Mouse (Mus musculus): ENCODE data around the gene Ccl25. TPM values are rescaled to one million over a fixed set of nuclear protein-coding genes. Genes with fewer than 3 reads are reported as not detected.

Ccl25 gene
- polyA plus RNA-seq, 1 experiment from 2014 or later: 27.9 TPM

- Histone ChIP-seq H3K27me3 (ENCODE audit: low read depth, poor library complexity, severe bottlenecking) (no peaks in the 10 kb centered on the region), H3K9me3 (replicated peaks) (no peaks in the 10 kb centered on the region), H3K4me3 (no peak overlapping the region), H3K36me3 (peaks cover 55% of the 10 kb centered on the region), H3K27ac (no peak overlapping the region), H3K4me1 (peaks cover 14% of the 10 kb centered on the region)
- WGBS: 97% methylated on average over 11 of the region's 11 CpGs
- no peak for DNase-seq (ENCODE audit: low spot score)
Observed at GRCm38 (mm10) chr8:4319573-4319872, 5.5 kb upstream of the Ccl25 start.

GRCm38 (mm10) chr8:4320404-4320803 is 4.6 kb upstream of the Ccl25 start:
- Histone ChIP-seq H3K9me3 (replicated peaks) (no peaks in the 10 kb centered on the region), H3K36me3 (peaks cover 54% of the 10 kb centered on the region), H3K4me3 (no peak overlapping the region), H3K4me1 (peaks cover 14% of the 10 kb centered on the region), H3K27me3 (ENCODE audit: low read depth, poor library complexity, severe bottlenecking) (no peaks in the 10 kb centered on the region), H3K27ac (no peak overlapping the region)
- WGBS: 93% methylated on average over 1 of the region's 1 CpGs
- DNase-seq (ENCODE audit: low spot score): no peak

- DNase-seq (ENCODE audit: low spot score): no peak
- Histone ChIP-seq H3K36me3 (peaks cover 54% of the 10 kb centered on the region), H3K4me1 (peaks cover 19% of the 10 kb centered on the region), H3K27me3 (ENCODE audit: low read depth, poor library complexity, severe bottlenecking) (no peaks in the 10 kb centered on the region), H3K9me3 (replicated peaks) (no peaks in the 10 kb centered on the region), H3K27ac (no peak overlapping the region), H3K4me3 (no peak overlapping the region)
- WGBS: 96% methylated on average over 2 of the region's 2 CpGs
Observed at GRCm38 (mm10) chr8:4321031-4321430, 4.0 kb upstream of the Ccl25 start.

- peak; percentile 80 for DNase-seq (ENCODE audit: low spot score)
- H3K9me3 ChIP-seq (replicated peaks): no peaks in the 10 kb centered on the region
- no peak overlapping the region for H3K27ac ChIP-seq
- peak overlapping the region; percentile 98; the same call in 1 of the 2 replicates for H3K4me3 ChIP-seq
- no peaks in the 10 kb centered on the region for H3K27me3 ChIP-seq (ENCODE audit: low read depth, poor library complexity, severe bottlenecking)
- peaks cover 19% of the 10 kb centered on the region for H3K4me1 ChIP-seq
- H3K36me3 ChIP-seq: peaks cover 63% of the 10 kb centered on the region
- 31% methylated on average over 2 of the region's 2 CpGs for WGBS
Observed at GRCm38 (mm10) chr8:4322470-4322869, 2.5 kb upstream of the Ccl25 start.

GRCm38 (mm10) chr8:4323917-4324316 is 1.1 kb upstream of the Ccl25 start:
- H3K4me3 ChIP-seq: peak overlapping the region; percentile 98
- DNase-seq (ENCODE audit: low spot score): no peak
- no peaks in the 10 kb centered on the region for H3K9me3 ChIP-seq (replicated peaks)
- peaks cover 68% of the 10 kb centered on the region for H3K36me3 ChIP-seq
- H3K27ac ChIP-seq: peak overlapping the region; percentile 97
- peaks cover 19% of the 10 kb centered on the region for H3K4me1 ChIP-seq
- WGBS: 10% methylated on average over 6 of the region's 6 CpGs
- H3K27me3 ChIP-seq (ENCODE audit: low read depth, poor library complexity, severe bottlenecking): no peaks in the 10 kb centered on the region

DNA sequence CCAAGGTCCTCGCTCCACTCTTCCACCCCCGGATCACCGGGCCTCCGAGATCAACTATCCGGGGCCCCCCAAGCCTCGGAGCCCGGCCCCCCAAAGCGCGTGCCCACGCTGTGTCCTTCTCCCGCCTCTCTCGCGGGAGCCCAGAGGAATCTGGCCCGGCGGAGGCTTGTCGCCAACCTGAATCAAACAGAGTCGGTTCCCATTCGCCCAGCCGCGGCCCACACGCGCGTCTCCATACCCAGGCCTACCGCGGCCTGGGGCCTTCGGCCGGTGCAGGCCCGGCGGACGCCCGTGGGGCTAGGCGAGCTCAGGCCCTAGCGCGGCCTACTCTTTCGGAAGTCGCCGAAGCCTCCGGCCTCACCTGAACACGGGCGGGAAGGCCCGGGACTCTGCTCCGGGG is 485 bp upstream of the Ccl25 start:
- peak overlapping the region; percentile 98 for H3K4me3 ChIP-seq
- peak overlapping the region; percentile 97 for H3K27ac ChIP-seq
- WGBS: under 1% methylated on average over 42 of the region's 42 CpGs
- peaks cover 19% of the 10 kb centered on the region for H3K4me1 ChIP-seq
- peaks cover 68% of the 10 kb centered on the region for H3K36me3 ChIP-seq
- no peak for DNase-seq (ENCODE audit: low spot score)
- H3K27me3 ChIP-seq (ENCODE audit: low read depth, poor library complexity, severe bottlenecking): no peaks in the 10 kb centered on the region
- no peaks in the 10 kb centered on the region for H3K9me3 ChIP-seq (replicated peaks)

GRCm38 (mm10) chr8:4325751-4326036 is 684 bp downstream of the Ccl25 start:
- H3K9me3 ChIP-seq (replicated peaks): no peaks in the 10 kb centered on the region
- H3K27me3 ChIP-seq (ENCODE audit: low read depth, poor library complexity, severe bottlenecking): no peaks in the 10 kb centered on the region
- no peak for DNase-seq (ENCODE audit: low spot score)
- H3K4me1 ChIP-seq: peaks cover 19% of the 10 kb centered on the region
- H3K4me3 ChIP-seq: peak overlapping the region; percentile 98
- H3K36me3 ChIP-seq: peaks cover 68% of the 10 kb centered on the region
- H3K27ac ChIP-seq: peak overlapping the region; percentile 97
- 48% methylated on average over 7 of the region's 7 CpGs for WGBS

GRCm38 (mm10) chr8:4329000-4329399 is 4.0 kb downstream of the Ccl25 start:
- peaks cover 74% of the 10 kb centered on the region for H3K36me3 ChIP-seq
- 0 out of 2 replicates have a peak, but pooled peaks cover 5% of the 10 kb centered on the region for H3K4me1 ChIP-seq
- WGBS: 93% methylated on average over 5 of the region's 5 CpGs
- no peak overlapping the region for H3K27ac ChIP-seq
- no peak overlapping the region for H3K4me3 ChIP-seq
- DNase-seq (ENCODE audit: low spot score): no peak
- no peaks in the 10 kb centered on the region for H3K27me3 ChIP-seq (ENCODE audit: low read depth, poor library complexity, severe bottlenecking)
- no peaks in the 10 kb centered on the region for H3K9me3 ChIP-seq (replicated peaks)

- H3K9me3 ChIP-seq (replicated peaks): no peaks in the 10 kb centered on the region
- H3K4me3 ChIP-seq: no peak overlapping the region
- peaks cover 98% of the 10 kb centered on the region for H3K36me3 ChIP-seq
- DNase-seq (ENCODE audit: low spot score): no peak
- H3K27me3 ChIP-seq (ENCODE audit: low read depth, poor library complexity, severe bottlenecking): no peaks in the 10 kb centered on the region
- 97% methylated on average over 1 of the region's 1 CpGs for WGBS
- no peak overlapping the region for H3K27ac ChIP-seq
- H3K4me1 ChIP-seq: no peaks in the 10 kb centered on the region
Observed at GRCm38 (mm10) chr8:4333966-4334365, 9.0 kb downstream of the Ccl25 start.

DNA sequence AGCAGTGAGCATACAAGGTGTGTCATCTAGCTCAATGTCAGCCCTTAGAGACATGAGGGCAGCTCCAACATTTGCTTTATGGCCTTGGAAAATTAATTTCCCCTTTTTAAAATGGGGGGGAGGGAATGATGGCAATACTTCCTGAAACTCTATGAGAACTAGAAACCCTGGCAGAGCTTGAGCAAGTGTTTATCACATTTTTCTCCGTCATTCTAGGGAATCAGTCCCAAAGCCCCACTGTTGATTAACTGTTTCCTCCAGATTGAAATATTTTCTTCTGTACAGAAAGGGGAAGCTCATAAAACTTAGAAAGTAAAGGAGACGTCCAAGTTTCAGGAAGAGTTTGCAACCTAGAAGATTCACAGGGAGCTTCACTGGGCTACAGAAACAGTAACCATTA is 10.7 kb downstream of the Ccl25 start:
- Histone ChIP-seq H3K4me1 (peaks cover 6% of the 10 kb centered on the region), H3K4me3 (no peak overlapping the region), H3K9me3 (replicated peaks) (no peaks in the 10 kb centered on the region), H3K27me3 (ENCODE audit: low read depth, poor library complexity, severe bottlenecking) (no peaks in the 10 kb centered on the region), H3K36me3 (peaks cover 89% of the 10 kb centered on the region), H3K27ac (no peak overlapping the region)
- no peak for DNase-seq (ENCODE audit: low spot score)
- WGBS: 93% methylated on average over 2 of the region's 2 CpGs

DNA sequence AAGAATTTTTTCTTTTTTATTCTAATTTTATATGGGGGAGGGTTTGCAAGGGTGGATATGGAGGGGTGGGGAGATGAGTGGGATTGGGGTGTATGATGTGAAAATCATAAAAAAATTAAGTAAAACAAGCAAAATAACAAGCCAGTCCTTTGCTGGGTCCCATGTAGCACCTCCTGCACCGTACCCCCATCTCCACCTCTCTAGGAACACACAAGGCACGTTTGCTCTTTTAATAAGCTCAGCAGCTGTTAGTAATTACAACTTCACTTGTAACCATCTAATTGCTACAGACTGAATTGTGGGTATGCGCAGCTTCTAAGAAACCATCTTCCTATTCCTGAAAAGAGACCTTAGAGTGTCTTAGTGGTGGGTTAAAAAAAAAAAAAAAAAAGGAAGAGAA is 15.2 kb downstream of the Ccl25 start:
- Histone ChIP-seq H3K9me3 (replicated peaks) (no peaks in the 10 kb centered on the region), H3K27ac (no peak overlapping the region), H3K36me3 (peaks cover 46% of the 10 kb centered on the region), H3K27me3 (ENCODE audit: low read depth, poor library complexity, severe bottlenecking) (no peaks in the 10 kb centered on the region), H3K4me3 (no peak overlapping the region), H3K4me1 (peaks cover 6% of the 10 kb centered on the region)
- DNase-seq (ENCODE audit: low spot score): no peak
- WGBS: 53% methylated on average over 3 of the region's 3 CpGs

DNA sequence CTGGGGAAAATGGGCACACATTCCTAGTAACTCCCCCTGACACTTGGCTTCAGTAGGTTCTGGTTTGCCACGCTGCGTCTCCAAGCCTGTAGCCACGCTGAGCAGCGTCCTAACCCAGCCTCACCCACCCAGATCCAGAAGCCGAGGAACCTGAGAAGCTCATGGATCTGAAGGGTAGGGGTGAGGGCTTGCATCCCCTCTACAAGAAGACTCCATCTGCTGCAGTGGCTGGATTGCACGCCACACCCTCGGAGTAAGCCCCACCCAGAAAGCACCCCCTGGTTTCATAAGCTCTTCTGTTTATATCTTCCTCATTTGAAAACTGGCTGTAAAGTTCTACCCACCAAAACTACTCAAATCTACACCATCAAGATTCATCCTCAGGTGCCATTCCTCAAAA is 22.7 kb downstream of the Ccl25 start:
- Histone ChIP-seq H3K4me1 (peaks cover 5% of the 10 kb centered on the region), H3K4me3 (no peak overlapping the region), H3K27me3 (ENCODE audit: low read depth, poor library complexity, severe bottlenecking) (no peaks in the 10 kb centered on the region), H3K36me3 (no peaks in the 10 kb centered on the region), H3K9me3 (replicated peaks) (no peaks in the 10 kb centered on the region), H3K27ac (no peak overlapping the region)
- no peak for DNase-seq (ENCODE audit: low spot score)
- 55% methylated on average over 7 of the region's 7 CpGs for WGBS

DNA sequence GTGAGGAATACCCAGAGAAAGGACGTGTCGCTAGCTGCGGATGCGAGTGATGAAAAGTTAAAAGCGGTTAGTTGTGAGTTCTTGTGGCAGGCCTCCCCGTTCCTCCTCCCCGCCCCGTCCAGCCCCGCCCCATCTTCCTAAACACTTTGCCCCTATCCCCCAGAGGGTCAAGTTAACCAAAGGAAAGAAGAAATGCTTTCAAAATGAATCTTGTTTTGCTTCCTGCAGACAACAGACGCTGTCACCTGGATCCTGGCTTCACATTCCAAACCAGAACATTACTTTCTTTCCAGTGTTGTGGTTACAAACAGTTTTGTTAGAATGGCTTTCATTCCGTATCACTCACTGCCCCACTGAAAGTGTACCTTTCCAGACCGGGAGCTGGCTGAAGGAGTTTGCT is 23.3 kb downstream of the Ccl25 start:
- H3K27ac ChIP-seq: no peak overlapping the region
- no peaks in the 10 kb centered on the region for H3K9me3 ChIP-seq (replicated peaks)
- H3K36me3 ChIP-seq: no peaks in the 10 kb centered on the region
- H3K27me3 ChIP-seq (ENCODE audit: low read depth, poor library complexity, severe bottlenecking): no peaks in the 10 kb centered on the region
- no peak overlapping the region for H3K4me3 ChIP-seq
- WGBS: 34% methylated on average over 12 of the region's 12 CpGs
- peaks cover 5% of the 10 kb centered on the region for H3K4me1 ChIP-seq
- DNase-seq (ENCODE audit: low spot score): no peak

- no peaks in the 10 kb centered on the region for H3K9me3 ChIP-seq (replicated peaks)
Observed at GRCm38 (mm10) chr8:4349335-4349734, 24.3 kb downstream of the Ccl25 start.

More at GRCm38 (mm10) chr8:4349335-4349734, 24.3 kb downstream of the Ccl25 start:
- Histone ChIP-seq H3K27me3 (ENCODE audit: low read depth, poor library complexity, severe bottlenecking) (no peaks in the 10 kb centered on the region), H3K27ac (no peak overlapping the region), H3K36me3 (no peaks in the 10 kb centered on the region), H3K4me3 (no peak overlapping the region), H3K4me1 (peaks cover 5% of the 10 kb centered on the region)
- 74% methylated on average over 1 of the region's 1 CpGs for WGBS
- DNase-seq (ENCODE audit: low spot score): no peak

All from limb, embryonic 10.5 days (tissue).